Mouse (Mus musculus) thymus, postnatal 10 days (tissue): Measurements from ENCODE around the gene Pvalb.

Source experiments
- DNase-seq, 2 experiments: peaks; one replicate each; pipeline ENCODE4 v3.0.0; 2021; ENCODE audit warnings: low spot score in 2 of 2

Pvalb gene

DNA sequence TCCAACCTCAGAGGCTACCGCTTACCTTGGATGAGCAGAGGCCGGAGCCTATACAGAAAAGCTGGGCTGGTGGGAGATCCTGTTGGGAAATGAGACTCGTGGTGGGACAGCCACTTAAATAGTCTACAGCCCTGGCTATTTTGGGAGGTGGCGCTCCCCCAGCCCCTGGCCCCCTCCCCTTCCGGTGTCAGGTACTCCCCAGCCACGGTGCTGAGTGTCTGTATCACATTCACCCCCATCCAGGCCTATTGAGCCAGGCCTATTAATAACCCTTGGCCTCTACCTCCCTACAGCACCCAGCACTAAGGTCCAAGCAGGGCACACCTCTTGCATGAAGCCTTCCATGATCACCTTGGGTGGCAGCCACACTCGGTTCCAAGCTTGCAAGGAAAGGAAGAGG, at the start of gene Pvalb:
Gene Pvalb, minus strand, starts transcription at position 89 of the 400 bp plus-strand sequence.
- DNase-seq: no peak

DNA sequence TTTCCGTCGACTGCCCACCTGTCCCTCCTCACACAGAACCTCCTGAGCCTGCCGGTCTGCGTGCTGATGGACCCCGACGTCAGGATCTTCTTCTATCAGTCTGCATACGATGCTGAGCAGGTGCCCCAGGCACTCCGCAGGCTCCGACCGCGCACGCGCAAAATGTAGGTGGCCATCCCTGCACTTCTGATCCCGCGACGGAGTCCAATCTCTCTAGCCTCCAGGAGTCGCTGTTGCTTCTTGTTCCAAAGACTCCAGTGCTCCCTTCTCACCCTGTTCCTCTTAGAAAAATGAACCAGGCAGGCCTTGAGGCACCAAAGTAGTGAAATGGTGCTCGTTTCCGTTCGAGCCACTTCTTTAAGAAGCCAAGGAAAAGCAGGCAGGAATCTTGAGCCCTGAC, 48.6 kb upstream of the Pvalb start:
- DNase-seq: no peak

DNA sequence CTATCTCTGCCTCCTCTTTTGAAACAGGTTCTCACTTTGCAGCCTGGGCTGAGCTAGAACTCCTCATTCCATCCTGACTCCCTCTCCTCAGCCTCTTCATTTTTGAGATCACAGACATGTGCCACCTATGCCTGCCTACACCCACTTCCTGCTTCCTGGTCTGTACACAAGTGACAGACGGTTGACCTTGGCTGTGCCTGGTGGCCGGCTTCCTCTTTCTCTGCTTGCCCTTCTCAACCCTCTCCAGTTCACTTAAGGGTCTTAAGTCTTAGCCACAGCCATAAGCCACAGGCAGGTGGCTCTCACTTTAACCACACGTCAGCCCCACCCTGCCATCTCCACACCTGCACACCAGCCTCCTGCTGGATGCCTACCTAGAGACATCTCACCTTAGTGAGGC, 42.2 kb upstream of the Pvalb start:
- peak in 1 of 2 experiments; percentile 11 for DNase-seq

DNA sequence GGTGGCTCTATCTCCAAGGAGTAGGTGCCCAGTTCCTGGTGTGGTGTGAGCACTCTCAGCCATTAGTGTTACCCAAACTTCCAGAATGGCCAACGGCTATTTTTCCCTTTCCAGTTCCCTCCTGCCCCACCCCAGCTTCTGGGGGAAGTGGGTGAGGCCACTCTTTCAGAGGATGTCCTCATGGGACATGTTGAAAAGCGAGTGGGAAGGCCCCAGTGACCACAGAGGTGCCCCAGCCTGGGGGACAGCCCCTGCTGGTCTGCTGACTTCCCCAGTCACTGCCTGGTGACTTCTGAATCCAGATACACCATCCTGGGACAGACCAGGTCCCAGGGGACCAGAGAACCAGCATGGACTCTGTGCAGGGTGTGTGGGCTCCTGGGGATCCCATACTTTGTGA, 41.5 kb upstream of the Pvalb start:
- no peak for DNase-seq

DNA sequence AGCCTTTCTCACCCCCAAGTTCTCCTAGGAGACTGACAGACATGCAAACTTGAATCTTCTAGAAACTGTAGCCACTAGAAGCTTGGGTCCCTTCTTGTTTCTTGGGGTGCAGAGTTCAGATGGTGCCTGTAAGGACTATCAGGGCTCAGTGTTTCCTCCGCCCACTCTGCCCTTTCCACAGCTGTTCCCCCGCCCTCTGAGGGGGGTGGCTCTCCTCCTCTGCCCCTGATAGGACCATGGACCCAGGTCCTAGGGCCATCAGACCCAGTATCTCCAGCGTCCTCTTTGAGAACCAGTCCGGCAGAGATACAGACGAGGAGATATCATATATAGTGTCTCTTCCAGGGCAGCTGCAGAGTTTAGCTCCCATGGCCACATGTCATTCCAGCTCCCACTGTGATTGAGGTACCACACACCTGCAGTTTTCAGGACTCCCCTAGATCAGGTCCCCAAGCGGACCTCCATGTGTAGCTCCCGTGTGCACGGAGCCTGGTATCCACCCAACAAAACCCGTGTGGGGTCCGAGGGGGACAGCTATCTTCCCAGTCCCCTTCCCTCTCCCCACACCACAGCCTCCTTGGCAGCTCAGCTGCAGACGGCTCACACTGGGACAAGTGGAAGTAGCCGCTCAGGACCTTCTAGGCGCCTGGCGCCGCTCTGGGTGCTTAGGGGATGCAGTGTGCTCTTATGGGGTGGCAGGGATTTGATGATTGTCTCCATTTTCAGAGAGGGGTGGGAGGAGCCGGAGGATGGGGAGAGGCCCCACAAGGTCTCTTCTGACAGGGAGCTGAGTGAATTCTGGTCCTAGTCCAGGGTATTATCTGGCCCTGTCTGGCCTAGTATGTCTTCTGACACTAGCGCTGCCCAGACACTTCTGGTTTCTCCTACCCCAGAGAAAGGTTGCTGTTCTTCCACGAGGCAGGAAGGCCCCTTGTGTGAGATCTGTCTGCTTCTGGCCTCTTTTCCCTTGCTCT, 40.2 kb upstream of the Pvalb start:
- no peak for DNase-seq

DNA sequence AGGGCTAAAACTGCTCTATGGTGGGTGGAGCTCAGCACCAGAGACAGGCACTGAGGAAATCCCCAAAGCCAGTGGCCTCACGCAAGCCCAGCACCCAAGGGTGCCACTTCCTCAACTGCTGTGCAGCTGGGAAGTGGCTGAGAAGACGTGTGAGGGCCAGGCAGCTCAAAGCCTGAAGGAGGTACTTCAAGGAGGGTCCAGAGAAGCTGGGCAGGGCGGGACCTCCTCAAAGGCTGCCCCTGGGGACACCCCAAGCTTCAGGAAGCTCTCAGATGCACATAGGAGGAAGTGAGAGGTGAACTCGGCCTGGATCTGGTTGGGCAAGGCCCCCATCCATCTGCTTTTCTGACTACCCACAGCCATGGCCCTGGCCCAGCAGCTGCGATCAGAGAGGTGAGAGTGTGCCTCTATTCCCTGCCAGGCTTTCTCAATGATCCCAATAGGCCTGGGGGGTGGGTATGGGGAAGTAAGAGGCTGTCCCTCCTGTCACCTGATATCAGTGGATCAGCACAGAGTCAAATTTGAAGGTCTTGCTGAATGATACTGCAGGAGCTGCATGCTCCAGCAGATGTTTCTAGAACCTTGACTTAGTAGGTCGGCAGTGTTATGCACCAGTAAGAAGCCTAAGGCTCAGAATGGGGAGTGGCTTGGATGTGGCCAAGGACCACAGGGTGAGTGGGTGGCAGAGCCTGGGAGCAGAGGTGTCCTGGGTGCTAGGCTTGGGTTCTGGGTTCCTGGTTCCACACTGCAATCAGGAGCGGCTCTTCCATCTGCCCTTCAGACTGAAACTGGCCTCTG, 38.7 kb upstream of the Pvalb start, which contains the start of gene Ncf4:
Gene Ncf4, plus strand, starts transcription at position 107 of the 798 bp plus-strand sequence.
- no peak for DNase-seq

DNA sequence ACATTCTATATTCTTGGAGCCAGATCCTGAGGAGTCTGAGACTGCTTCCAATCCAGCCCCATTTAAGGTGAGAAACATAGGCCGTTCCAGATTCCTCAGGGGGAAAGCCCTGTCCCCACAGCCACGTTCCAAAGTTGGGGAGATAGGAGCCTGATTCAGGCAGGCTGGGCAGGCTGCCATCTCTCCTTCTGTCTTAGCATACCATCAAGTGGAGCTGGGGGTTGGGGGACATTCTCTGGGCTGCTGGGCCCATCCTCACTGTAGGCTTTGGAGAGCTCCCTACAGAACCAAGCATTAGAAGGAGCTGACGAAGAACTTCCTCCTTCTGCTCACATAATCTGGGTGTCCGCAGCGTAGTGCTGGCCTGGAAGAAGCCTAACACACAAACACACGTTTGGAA, 37.6 kb upstream of the Pvalb start:
- no peak for DNase-seq

DNA sequence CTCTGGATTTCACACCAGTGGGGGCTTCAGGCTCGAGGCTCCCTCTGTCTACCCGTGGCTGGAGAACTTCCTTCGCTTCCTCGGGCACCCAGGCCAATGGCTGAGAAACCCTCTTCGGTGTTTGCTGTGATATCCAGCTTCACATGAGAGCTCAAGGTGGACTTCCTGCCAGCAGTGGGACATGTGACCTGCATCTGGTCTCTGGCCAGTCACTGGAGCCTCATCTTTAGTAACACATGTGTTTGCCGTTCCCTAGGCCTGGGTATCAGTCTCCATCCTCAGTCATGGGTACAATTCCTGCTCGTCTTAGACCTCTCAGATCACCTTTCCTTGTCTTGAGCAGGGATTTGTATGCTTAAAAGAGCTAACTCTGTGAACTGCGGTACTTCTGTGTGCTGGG, 36.9 kb upstream of the Pvalb start:
- DNase-seq: no peak

DNA sequence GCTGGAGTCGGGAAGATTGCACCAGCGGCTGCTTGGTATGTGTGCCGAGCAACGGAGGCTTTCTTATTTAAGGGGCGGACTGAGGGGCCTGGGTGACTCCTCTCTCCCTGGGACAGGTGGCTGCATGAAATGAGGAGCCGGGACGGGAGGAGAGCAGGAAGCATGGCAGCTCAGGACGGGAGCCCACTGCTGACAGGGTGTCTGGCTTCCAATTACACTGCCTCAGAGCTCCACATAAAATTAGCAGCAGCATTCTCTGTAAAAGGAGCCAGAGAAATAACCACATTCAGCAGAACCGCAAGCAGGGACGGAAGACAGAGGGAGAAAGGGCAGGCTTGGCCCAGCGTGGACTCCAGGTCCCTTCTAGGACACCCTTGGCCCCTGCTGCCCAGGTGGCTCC, 35.1 kb upstream of the Pvalb start:
- DNase-seq: no peak

DNA sequence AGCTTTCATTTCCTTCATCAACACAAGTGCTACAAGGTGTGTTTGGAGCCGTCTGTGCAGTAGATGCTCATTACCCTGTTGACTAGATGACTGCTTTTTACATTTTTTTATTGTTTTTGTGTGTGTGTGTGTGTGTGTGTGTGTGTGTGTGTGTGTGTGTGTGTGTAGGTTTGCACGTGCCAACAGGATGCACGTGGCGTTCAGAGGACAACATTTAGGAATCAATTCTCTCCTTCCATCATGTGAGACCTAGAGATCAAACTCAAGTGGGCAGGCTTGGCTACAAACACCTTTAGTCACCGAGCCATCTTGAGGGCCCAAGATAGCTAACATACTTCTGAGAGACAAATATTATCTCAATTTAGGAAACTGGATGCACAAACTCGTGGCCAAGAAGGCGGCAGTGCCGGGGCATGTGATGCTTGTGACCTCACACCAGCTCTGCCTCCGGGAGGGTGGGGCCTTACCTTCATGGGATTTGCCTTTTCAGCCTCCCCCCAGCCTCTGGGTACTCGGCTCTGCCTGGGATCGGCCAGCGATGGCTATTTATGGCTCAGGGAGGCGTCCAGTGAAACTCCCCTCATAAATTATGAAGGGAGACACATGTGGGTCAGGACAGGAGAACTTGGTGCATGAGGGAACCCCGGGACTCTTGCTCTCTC, 33.9 kb upstream of the Pvalb start:
- no peak for DNase-seq

DNA sequence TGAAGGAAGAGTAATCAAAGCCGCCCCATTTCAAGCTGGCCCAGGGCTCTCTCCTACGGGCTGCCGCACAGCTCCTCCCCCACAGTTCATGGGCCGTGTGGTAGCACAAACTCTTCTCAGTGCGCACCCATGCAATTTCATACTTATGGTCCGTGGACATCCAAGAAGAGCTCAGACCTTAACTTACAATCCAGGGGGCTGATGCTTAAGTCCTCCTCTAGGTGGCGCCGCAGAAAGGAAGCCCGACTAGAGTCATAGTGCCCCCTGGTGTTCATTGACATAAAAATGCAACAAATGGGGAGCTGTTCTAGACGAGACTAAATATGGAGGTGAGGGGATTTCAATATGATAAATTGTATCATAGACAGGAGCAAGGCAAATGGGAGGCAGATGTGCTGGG, 33.3 kb upstream of the Pvalb start:
- DNase-seq: peak; percentile 17 to 84

DNA sequence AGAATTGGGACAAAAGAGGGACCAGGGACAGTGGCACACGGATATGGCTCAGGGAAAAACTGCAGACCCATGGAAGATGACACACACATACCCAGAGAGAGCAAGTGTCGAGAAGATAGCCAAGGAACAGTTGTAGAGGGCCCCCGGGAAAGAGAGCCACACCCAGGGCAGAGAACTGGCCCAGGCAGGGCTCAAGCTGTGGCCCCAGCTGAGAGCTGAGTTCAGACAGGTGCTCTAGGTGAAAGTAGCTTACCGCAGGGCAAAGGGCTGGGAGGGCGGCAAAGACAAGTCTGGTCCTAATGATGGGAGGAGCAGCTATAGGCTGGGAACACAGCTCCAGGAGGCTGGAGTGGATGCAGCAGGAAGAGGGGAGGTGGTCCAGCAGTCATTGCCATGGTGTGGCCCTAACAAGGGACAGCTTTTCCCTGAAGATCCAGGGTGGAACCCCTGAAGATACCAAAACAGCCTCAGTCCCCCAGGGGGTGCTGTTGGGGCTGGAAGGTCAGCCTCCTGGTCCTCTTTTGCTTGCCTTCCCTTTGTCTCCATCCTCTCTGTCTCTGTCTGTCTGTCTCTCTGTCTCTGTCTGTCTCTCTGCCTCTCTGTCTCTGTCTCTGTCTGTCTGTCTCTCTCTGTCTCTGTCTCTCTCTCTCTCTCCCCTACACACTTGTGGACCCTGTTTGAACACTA, 28.8 kb upstream of the Pvalb start:
- no peak for DNase-seq

DNA sequence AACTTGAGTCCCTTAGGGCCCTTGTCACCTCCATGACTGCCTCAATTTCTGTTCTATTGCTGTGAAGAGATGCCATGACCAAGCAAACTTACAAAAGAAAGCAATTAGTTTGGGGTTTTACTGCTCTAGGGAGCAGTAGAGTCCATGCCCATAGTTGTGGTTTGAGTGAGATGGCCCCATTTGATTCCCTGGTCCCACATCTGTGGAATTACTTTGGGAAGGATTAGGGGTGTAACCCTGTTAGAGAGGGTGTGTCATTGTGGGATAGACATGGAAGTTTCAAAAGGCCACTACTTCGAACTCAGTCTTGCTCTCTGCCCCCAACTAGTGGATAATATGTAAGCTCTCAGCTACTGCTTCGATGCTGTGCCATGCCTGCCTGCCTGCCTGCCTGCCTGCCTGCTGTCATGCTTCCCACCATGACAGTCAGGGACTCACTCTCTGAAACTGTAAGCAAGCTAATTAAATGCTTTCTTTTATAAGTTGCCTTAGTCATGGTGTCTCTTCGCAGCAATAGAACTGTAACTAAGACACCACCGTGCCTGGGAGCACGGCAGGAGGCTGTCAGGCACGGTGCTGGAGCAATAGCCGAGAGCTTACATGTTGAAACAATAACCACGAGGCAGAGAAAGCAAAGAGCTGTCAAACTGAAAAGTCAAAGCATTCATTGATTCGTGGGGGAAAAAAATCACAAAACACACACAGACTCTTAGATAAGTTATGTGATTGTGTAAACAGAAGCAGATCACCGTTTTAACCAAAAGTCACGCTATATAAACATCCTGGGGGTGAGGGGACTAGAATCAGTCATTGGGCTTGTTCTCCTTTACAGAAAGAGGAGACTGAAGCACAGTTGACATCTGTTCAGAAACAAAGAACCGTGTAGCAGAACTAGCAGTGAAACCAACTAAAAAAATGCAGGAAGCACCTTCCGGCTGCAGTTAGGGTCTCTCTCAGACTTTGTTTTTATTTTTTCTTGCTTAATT, 25.4 kb upstream of the Pvalb start:
- no peak for DNase-seq

DNA sequence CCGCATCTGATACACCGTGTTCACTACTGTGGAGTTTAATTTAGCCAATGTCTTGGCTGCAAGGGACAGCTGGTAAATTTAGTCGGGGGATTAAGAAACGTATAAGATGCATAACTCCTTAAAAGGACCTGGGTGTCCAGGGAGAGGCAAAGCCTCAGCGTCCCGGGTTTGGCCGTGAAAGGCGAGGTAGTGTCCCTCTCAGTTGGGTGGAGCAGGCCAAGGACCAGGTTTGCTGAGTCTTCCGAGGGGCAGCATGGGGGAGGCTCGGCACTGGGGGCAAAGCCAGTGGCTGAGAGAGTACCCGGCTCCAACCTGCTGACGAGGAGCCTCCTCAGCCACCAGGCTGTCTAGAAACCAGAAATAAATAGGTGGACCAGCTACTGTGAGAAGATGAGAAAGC, 21.6 kb upstream of the Pvalb start:
- DNase-seq: no peak

DNA sequence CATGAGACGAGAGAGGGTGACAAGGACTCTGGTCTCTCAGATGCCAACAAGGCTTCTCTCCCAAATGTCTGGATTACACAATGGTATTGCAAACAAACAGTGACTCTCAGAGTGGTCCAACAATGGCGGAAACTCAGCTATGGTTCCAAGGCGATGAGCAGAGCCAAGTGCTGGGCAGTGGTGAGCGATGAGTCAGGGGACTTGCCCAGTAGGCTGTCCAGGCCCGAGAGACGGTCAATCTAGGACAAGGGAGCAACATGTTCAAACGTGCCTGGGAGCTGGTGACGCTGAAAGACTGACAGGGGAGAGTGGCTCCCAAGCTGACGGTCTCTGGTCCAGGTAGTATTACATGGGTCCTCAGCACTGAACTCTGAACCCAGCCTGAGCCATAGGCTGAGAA, 9.1 kb upstream of the Pvalb start:
- DNase-seq: no peak

DNA sequence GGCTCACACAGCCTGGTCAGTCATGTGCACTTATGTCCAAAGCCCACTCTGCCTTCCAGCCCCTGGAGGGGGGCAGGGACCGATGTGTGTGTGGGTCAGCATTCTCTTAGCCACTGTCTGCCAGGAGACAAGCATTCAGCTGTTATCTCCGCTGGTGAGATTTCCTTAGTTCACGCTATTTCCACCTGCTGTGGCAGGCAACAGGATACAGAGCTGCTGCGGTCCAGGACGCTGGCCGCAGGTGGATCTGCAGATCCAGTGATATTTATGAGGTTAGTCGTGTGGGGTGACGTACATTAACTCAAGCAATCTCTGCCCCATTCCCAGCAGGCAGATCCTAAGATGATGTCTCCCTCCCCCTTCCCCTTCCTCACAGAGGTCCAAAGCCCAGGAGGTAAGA, 5.2 kb upstream of the Pvalb start:
- DNase-seq: no peak

DNA sequence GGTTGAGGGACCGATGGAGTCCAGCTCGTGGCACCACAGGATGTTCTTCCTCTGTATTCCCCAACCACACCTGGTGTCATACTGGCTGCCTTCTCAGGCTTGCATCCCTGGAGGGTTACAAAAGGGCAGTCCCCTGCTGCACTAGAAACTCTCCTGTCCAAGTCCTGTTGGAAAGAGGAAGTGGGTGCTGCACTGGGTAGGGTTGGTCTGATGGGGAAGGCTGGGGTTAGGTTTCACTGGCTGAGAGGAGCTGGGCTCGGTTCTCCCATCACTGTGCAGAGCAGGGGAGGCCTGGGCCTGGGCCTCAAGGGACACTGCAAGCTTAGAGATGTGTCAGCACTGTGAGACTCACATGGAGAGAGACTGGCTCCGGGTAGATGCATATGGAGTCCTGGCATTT, 4.0 kb upstream of the Pvalb start:
- no peak for DNase-seq

DNA sequence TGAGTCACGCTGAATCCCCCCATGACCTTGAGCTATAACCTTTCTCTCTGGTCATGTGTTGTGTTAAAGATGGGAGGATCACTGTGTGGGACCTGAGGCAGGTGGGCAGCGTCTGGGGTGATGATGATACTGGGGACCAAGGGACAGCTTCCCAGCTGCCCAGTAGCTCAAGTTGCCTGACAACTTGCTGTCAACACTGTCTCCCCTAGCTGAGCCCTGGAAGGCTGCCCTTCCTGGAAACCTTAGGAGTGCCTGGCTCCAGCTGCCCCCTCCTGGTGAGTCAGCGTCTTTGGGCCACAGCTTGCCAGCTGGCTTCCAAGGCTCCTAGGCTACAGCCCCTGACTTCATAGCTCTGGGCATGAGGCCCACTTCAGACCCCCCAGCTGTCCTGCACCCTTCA, 1.0 kb downstream of the Pvalb start:
- peak in 1 of 2 experiments; percentile 6 for DNase-seq

DNA sequence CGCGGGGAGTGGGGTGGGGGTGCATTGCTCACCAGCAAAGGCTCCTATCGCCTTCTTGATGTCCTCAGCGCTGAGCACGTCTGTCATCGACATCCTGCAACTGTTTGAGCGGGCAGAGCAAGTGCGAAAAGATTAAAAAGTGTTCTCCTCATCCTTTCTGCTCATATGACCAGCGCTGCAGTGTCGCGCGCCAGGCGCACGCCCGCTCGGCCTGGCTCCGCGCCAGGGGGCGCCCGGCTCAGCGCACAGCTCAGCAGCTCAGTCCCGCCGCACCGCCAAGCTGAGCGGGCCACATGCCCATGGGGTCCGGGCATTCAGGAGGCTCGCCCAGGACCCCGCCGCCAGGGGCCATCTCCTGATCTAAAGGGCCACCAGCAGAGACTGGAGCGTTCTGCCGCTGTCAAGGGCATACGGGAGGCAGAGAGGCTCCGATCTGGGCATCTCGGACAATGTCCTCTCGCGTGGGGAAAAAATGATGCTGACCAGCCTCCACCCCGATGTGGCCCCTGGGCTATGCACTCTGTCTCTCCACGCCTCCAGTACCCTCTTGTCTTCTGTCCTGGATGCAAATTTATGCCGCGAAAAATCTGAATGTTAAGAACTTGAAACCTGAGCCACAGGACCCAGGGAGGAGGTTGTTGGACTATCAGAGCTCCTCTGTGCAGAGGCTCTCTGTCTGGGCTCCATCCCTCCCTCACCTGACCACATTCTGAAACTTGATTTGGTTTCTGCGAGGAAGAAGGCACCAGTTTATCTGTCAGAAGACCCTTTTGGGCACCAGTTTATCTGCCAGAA, 1.9 kb downstream of the Pvalb start:
- peak in 1 of 2 experiments; percentile 31 for DNase-seq
